Mouse (Mus musculus) testis, adult 2 months (tissue): Measurements from ENCODE around the gene Akap13.

Source experiments
- CTCF ChIP-seq: fragments of 200-500 bp; IDR thresholded peaks from 2 replicates; pipeline ENCODE4 v1.5.1; 2012; ENCODE audit warnings: low read depth, mild to moderate bottlenecking, inconsistent platforms, low read length, moderate library complexity; ENCODE audit not compliant: control insufficient read depth, insufficient read depth, insufficient replicate concordance
- POLR2A ChIP-seq: fragments of 200-500 bp; IDR thresholded peaks from 2 replicates; pipeline ENCODE4 v1.6.1; 2012; ENCODE audit warnings: low read depth, mild to moderate bottlenecking, inconsistent platforms, low read length, moderate library complexity; ENCODE audit not compliant: control insufficient read depth

GRCm38 (mm10) chr7:75755861-75756449 is 300.6 kb downstream of the Akap13 start:
- TF ChIP-seq CTCF (no peak), POLR2A (no peak)
